Mouse (Mus musculus) stomach, postnatal 0 days (tissue): ENCODE data around the gene C8g.

Experiments used
- CTCF ChIP-seq: IDR thresholded peaks from 2 replicates; pipeline ENCODE4 v1.5.1; 2016; ENCODE audit warnings: antibody characterized with exemption, low read depth, mild to moderate bottlenecking, moderate library complexity
- EP300 ChIP-seq: optimal IDR thresholded peaks from 2 replicates; pipeline ENCODE3; 2016; ENCODE audit warnings: antibody characterized with exemption

DNA sequence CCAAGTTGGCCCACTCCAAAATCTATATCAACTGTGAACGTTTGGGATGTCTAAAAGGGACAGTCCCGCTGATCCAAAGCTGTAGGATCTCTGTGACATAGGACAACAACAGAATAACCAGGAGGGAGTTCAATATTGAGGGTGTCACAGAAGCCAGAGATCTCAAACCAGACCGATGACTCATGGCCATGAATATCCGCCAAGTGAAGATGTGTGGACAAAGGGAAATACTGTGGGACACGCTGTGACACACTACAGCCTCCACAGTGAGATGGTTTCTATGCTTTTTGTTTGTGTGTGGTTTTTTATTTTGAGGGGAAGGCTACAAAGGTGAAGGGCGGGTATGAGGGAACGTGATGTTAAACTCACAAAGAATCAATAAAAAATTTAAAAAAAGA, 12.8 kb downstream of the C8g start:
- TF ChIP-seq EP300 (no peak), CTCF (no peak)
